Mouse (Mus musculus): ENCODE results near the gene Zfp513.

DNA sequence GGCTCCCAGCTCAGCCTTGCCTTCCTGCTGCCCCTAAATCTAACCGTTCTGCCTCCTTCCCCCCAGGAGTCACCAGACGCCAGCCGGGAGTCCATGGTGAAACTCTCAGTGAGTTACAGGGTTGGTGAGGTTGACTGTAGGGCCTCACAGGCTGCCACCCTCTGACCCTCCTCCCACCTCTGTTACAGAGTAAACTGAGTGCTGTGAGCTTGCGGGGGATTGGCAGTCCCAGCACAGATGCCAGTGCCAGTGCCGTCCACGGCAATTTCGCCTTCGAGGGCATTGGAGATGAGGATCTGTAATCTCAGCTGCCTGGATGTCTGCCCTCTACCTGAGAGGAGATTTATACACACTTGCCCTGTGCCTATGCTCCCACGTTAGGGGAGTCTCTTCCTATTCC, 3.9 kb downstream of the Zfp513 start:
- no peak for TF ChIP-seq CTCF (IDR thresholded peaks at IDR 0.05; ENCODE audit: low read depth, low read length)
- TF ChIP-seq POLR2A (IDR thresholded peaks at IDR 0.05; ENCODE audit: borderline replicate concordance, low read depth, low read length), result no peak

Measured in bone marrow macrophage, adult 2 months (primary cell).